Mouse (Mus musculus): ENCODE data around the gene Ccdc39. TPM values are rescaled to one million over a fixed set of nuclear protein-coding genes. Genes with fewer than 3 reads are reported as not detected.

Gene Ccdc39
- 2.5 and 2.7 TPM in 2 replicates for polyA plus RNA-seq (2015; fragmentation: Nextera tagmentation; extraction: Ambion mirVana)

DNA sequence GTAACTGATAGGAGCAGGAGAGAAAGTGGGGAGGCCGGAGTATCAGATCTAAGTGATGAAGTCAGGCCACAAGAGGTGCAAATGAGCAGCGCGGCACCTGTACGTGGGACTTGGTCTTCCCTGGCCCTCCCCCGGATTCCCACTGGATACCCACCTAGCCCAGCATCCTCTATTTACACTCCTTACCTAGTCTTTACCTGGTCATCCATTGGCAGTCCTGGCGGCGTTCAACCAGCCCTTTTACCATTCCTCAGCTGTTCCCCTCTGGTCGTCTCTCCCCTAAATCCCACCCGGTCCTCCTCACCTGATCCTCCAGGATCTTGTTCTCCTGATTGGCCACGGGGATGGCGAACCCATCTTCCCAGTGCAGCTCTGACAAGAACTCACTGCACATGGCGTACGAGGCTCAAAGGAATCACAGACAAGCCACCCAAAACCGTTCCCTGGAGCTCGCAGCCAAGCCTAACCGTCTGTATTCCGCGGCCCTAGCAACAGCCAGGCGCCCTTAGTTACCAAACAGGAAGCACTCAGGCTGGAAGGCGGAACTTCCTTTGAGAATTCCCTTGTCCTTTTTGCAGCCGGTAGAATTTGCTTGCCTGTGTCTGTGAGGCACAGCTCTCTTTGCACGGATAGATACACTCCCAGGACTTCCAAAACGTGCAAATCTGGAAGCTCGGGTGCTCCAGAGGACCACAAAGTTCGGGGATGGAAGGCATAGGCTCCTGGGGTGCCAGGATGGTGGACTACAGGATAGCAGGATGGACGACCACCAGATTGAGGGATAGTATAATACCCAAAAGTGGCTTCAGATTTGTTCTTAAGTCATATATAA, at the start of gene Ccdc39:
Gene Ccdc39, minus strand, starts transcription at position 510 of the 832 bp plus-strand sequence.
- Histone ChIP-seq H3K36me3 (no peaks in the 10 kb centered on the region), H3K4me1 (peaks cover 3% of the 10 kb centered on the region; the same call in 1 of the 2 replicates), H3K27me3 (replicated peaks) (no peaks in the 10 kb centered on the region), H3K9ac (0 out of 2 replicates have a peak within 1 kb of the TSS, but pooled peaks have one; percentile 26), H3K4me3 (replicated peaks) (peak within 1 kb of the TSS; percentile 50), H3K27ac (no peak within 1 kb of the TSS), H3K4me2 (peak within 1 kb of the TSS; percentile 83), H3K9me3 (no peaks in the 10 kb centered on the region)
- peak; percentile 80; the same call in 1 of the 2 replicates for ATAC-seq (ENCODE audit: insufficient read depth, low FRiP score, low read depth)
- 5% methylated on average over 26 of the region's 26 CpGs for WGBS

- Histone ChIP-seq H3K9me3 (no peaks in the 10 kb centered on the region), H3K27me3 (replicated peaks) (no peaks in the 10 kb centered on the region), H3K4me2 (no peak overlapping the region), H3K9ac (no peak overlapping the region), H3K4me3 (replicated peaks) (no peak overlapping the region), H3K27ac (no peak overlapping the region), H3K36me3 (no peaks in the 10 kb centered on the region), H3K4me1 (no peaks in the 10 kb centered on the region)
- no peak for ATAC-seq (ENCODE audit: insufficient read depth, low FRiP score, low read depth)
- 83% methylated on average over 5 of the region's 5 CpGs for WGBS
These were observed 49.3 kb upstream of the Ccdc39 start for GRCm38 (mm10) chr3:33893433-33893832.

GRCm38 (mm10) chr3:33887438-33887837, 43.3 kb upstream of the Ccdc39 start:
- no peak for ATAC-seq (ENCODE audit: insufficient read depth, low FRiP score, low read depth)
- Histone ChIP-seq H3K27ac (no peak overlapping the region), H3K4me1 (no peaks in the 10 kb centered on the region), H3K4me2 (no peak overlapping the region), H3K9me3 (no peaks in the 10 kb centered on the region), H3K9ac (no peak overlapping the region), H3K27me3 (replicated peaks) (no peaks in the 10 kb centered on the region), H3K36me3 (no peaks in the 10 kb centered on the region), H3K4me3 (replicated peaks) (no peak overlapping the region)
- WGBS = 24% methylated on average over 8 of the region's 8 CpGs

GRCm38 (mm10) chr3:33883105-33883504, 39.0 kb upstream of the Ccdc39 start:
- H3K27ac ChIP-seq = no peak overlapping the region
- no peak for ATAC-seq (ENCODE audit: insufficient read depth, low FRiP score, low read depth)
- no peaks in the 10 kb centered on the region for H3K36me3 ChIP-seq
- no peaks in the 10 kb centered on the region for H3K27me3 ChIP-seq (replicated peaks)
- no peak overlapping the region for H3K4me2 ChIP-seq
- no peak overlapping the region for H3K9ac ChIP-seq
- 82% methylated on average over 6 of the region's 6 CpGs for WGBS
- no peaks in the 10 kb centered on the region for H3K9me3 ChIP-seq
- no peaks in the 10 kb centered on the region for H3K4me1 ChIP-seq
- H3K4me3 ChIP-seq (replicated peaks) = no peak overlapping the region

DNA sequence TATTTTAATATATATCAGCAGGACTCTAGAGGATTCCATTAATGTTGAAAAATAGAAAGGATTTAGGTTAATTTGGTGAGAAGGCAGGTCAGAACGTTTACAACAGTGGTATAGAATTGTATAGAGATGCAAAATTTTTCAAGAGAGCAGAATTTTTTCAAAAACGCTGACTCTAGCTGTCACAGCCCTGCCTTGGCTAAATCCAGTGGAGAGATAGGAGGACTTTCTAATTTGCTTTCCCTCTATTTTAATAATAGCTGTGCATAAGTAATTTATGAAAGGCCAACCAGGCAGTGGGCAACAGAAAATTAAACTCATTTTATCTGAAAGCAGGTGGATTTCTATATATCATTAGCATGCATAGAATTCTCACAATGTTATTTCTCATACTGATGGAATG, 38.6 kb upstream of the Ccdc39 start:
- Histone ChIP-seq H3K4me3 (replicated peaks) (no peak overlapping the region), H3K27ac (no peak overlapping the region), H3K4me2 (no peak overlapping the region), H3K36me3 (no peaks in the 10 kb centered on the region), H3K4me1 (no peaks in the 10 kb centered on the region), H3K9ac (no peak overlapping the region), H3K27me3 (replicated peaks) (no peaks in the 10 kb centered on the region), H3K9me3 (no peaks in the 10 kb centered on the region)
- no peak for ATAC-seq (ENCODE audit: insufficient read depth, low FRiP score, low read depth)
- 61% methylated on average over 2 of the region's 2 CpGs for WGBS

DNA sequence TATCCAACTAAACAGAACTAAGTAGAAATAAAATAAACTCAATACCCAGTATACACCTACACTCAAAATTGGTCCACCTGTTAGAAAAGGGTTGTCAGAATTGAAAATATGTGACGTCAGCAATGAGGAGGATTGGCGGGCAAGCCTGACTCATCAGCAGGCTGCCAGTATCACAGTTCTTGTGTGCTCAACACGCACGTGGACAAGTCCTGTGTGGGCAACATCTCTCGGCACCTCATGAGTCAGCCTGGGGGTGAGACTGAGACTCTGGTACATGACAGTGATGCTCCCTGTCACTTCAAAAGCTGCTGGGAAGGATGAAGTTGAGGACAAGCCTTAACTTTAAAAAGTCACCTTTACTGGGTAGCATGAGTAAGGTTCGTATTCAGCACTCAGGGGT, 34.6 kb upstream of the Ccdc39 start:
- no peaks in the 10 kb centered on the region for H3K27me3 ChIP-seq (replicated peaks)
- H3K36me3 ChIP-seq = no peaks in the 10 kb centered on the region
- H3K4me3 ChIP-seq (replicated peaks) = no peak overlapping the region
- H3K27ac ChIP-seq = no peak overlapping the region
- no peak for ATAC-seq (ENCODE audit: insufficient read depth, low FRiP score, low read depth)
- no peaks in the 10 kb centered on the region for H3K9me3 ChIP-seq
- H3K9ac ChIP-seq = no peak overlapping the region
- H3K4me2 ChIP-seq = no peak overlapping the region
- WGBS = 90% methylated on average over 6 of the region's 6 CpGs
- no peaks in the 10 kb centered on the region for H3K4me1 ChIP-seq

DNA sequence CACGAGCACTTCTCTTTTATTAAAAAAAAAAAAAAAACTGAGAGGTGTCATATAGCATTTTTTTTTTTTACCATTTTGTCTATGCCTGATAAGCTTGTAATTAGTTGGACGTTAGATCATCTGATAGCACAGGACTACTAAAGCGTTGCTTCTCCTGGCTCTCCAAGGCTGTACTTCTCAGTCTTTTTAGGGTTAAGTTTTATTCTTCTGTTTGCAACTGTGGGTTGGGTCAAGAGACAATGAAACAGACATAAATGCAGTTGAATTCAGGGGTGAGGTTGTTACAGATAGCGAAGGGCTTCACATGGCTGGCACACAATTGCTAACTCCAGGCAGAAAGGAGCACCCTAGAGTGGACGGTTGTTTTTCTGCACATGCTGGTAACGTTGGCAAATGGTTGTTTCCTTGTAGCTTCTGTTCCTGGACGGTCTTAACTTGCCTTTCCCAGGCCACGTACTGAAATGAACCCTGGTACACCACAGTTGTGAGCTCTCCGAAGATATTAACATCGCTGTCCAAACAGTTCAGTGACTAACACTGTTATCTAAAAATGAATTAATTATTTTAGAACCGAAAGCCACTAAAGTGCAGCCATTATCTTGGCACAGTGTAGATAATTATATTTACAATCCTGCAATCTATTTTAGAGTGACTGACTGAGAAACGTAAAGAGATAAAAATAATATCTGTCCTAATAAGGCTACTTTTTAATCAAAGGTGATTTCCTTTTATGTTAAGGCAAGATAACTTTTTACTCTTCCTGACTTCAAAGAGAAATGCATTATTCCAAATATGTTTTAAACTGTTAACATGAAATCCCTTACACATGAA, 30.6 kb upstream of the Ccdc39 start:
- Histone ChIP-seq H3K9ac (no peak overlapping the region), H3K36me3 (no peaks in the 10 kb centered on the region), H3K27me3 (replicated peaks) (no peaks in the 10 kb centered on the region), H3K4me1 (no peaks in the 10 kb centered on the region), H3K27ac (no peak overlapping the region), H3K4me2 (no peak overlapping the region), H3K4me3 (replicated peaks) (no peak overlapping the region), H3K9me3 (no peaks in the 10 kb centered on the region)
- WGBS = 50% methylated on average over 12 of the region's 12 CpGs
- peak; percentile 70 for ATAC-seq (ENCODE audit: insufficient read depth, low FRiP score, low read depth)

DNA sequence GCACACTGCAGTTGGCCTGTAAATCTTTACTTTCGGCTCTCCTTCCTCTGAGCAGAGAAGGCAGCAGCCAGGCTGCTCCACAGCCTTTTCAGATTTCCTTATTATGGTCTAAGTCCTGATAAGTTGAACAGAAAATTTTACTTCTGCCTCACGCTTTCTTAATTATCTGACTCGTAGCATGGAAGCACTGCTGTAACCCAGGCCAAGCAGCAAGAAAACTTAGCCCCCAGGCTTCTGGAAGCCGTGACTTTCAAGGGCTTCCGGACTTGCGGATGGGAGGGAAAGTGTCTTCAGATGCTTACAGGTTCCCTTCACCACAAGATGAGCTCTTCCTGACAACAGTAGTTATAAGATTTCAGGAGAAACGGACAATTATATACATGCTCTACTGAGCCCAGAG, 29.7 kb upstream of the Ccdc39 start:
- Histone ChIP-seq H3K36me3 (no peaks in the 10 kb centered on the region), H3K27me3 (replicated peaks) (no peaks in the 10 kb centered on the region), H3K4me3 (replicated peaks) (no peak overlapping the region), H3K9me3 (no peaks in the 10 kb centered on the region), H3K4me2 (no peak overlapping the region), H3K27ac (no peak overlapping the region), H3K4me1 (no peaks in the 10 kb centered on the region), H3K9ac (no peak overlapping the region)
- no peak for ATAC-seq (ENCODE audit: insufficient read depth, low FRiP score, low read depth)
- 74% methylated on average over 7 of the region's 7 CpGs for WGBS

DNA sequence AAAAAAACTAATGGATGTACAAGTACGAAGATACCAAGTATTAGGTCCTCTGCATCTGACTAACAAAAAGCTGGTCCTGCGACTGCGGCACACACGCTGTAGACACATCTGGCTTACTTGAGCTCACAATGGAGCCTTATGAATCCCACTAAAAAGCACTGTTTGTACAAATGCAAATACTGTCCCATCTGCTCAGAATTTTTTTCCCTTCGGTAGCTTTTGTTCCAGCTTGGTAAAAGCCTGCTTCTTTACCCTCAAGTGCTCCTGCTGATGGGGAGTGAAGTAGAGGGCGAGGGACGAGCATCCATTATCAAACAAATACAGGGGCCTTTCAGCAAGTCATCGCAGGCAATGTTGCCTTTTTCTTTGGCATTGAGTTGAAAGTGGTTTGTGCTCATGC, 29.3 kb upstream of the Ccdc39 start:
- 84% methylated on average over 8 of the region's 8 CpGs for WGBS
- Histone ChIP-seq H3K4me3 (replicated peaks) (no peak overlapping the region), H3K4me1 (no peaks in the 10 kb centered on the region), H3K27ac (no peak overlapping the region), H3K4me2 (no peak overlapping the region), H3K36me3 (no peaks in the 10 kb centered on the region), H3K9me3 (no peaks in the 10 kb centered on the region), H3K27me3 (replicated peaks) (no peaks in the 10 kb centered on the region), H3K9ac (no peak overlapping the region)
- no peak for ATAC-seq (ENCODE audit: insufficient read depth, low FRiP score, low read depth)

- no peaks in the 10 kb centered on the region for H3K36me3 ChIP-seq
- no peak overlapping the region for H3K27ac ChIP-seq
- ATAC-seq (ENCODE audit: insufficient read depth, low FRiP score, low read depth) = no peak
- no peak overlapping the region for H3K4me2 ChIP-seq
- no peak overlapping the region for H3K9ac ChIP-seq
- no peaks in the 10 kb centered on the region for H3K9me3 ChIP-seq
- no peaks in the 10 kb centered on the region for H3K27me3 ChIP-seq (replicated peaks)
- H3K4me1 ChIP-seq = no peaks in the 10 kb centered on the region
- H3K4me3 ChIP-seq (replicated peaks) = no peak overlapping the region
These were observed 20.0 kb upstream of the Ccdc39 start for GRCm38 (mm10) chr3:33864000-33864540.

DNA sequence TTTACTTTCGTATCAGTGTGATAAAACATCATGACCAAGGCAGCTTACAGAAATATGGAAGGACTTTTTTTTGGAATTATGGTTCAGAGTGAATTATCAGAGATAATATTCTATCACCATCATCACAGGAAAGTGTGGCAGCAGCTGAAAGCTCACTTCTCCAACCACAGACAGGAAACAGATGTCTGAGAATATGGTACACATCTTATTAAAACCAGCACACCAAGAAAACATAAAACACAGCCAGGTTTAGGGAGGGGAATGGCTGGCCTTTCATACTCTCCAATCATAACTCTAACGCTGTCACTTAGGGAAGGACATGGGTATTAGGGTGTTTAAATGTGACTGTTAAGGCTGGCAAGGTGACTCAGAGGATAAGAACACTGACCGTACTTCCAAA, 14.8 kb upstream of the Ccdc39 start:
- Histone ChIP-seq H3K27me3 (replicated peaks) (no peaks in the 10 kb centered on the region), H3K27ac (no peak overlapping the region), H3K4me2 (no peak overlapping the region), H3K4me1 (no peaks in the 10 kb centered on the region), H3K9me3 (no peaks in the 10 kb centered on the region), H3K36me3 (no peaks in the 10 kb centered on the region), H3K9ac (no peak overlapping the region), H3K4me3 (replicated peaks) (no peak overlapping the region)
- ATAC-seq (ENCODE audit: insufficient read depth, low FRiP score, low read depth) = no peak
- WGBS = 77% methylated on average over 3 of the region's 3 CpGs

DNA sequence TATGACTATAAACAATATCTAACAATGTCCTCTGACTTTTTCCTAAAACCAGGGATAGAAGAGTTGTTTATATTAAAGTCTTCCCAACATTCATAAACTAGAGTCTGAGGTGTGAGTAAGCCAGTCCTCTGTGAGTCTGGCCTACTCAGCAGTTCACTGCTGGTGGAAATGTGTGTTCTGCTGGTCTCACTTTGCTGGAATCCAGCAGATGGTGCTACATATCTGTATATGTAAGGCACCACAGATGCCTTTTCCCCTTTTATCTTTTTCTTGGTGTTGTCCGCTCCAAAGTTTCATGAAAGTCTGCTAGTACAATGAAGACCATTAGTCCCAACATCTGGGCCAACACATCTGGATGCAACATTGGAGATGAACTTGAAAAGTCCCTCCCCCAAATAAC, 9.0 kb upstream of the Ccdc39 start:
- H3K4me2 ChIP-seq = no peak overlapping the region
- H3K27me3 ChIP-seq (replicated peaks) = no peaks in the 10 kb centered on the region
- no peak overlapping the region for H3K4me3 ChIP-seq (replicated peaks)
- no peaks in the 10 kb centered on the region for H3K9me3 ChIP-seq
- H3K36me3 ChIP-seq = no peaks in the 10 kb centered on the region
- H3K27ac ChIP-seq = no peak overlapping the region
- H3K9ac ChIP-seq = no peak overlapping the region
- 64% methylated on average over 1 of the region's 1 CpGs for WGBS
- H3K4me1 ChIP-seq = no peaks in the 10 kb centered on the region
- no peak for ATAC-seq (ENCODE audit: insufficient read depth, low FRiP score, low read depth)
